Mouse (Mus musculus) forebrain, embryonic 14.5 days (tissue): ENCODE results near the gene Lcn12. TPM values are rescaled to one million over a fixed set of nuclear protein-coding genes. Genes with fewer than 3 reads are reported as not detected.
A peak's percentile ranks its signal among the peaks of the same experiment; 100 is the strongest.

Experiments used
- ATAC-seq: fragments of 200-750 bp; cut with Nextera tagmentation; 2 replicates; pipeline ENCODE4 v1.8.0; 2017; ENCODE audit warnings: mild to moderate bottlenecking, moderate library complexity
- DNase-seq: peaks from one replicate; pipeline ENCODE4 v3.0.0-alpha.2; 2015; ENCODE audit warnings: low spot score
- H3K27ac ChIP-seq: fragments of 300-500 bp; sonication (generic); 2 replicates; pipeline ENCODE4 v1.5.1; 2014; ENCODE audit warnings: low read depth, mild to moderate bottlenecking, control low read depth, low read length, moderate library complexity
- H3K27me3 ChIP-seq: fragments of 300-500 bp; sonication (generic); replicated peaks from 2 replicates; pipeline ENCODE4 v1.6.1; 2014; ENCODE audit warnings: low read length, control low read depth, mixed read lengths; ENCODE audit not compliant: control insufficient read depth, insufficient read depth
- H3K36me3 ChIP-seq: fragments of 300-500 bp; sonication (generic); 2 replicates; pipeline ENCODE4 v1.6.1; 2014; ENCODE audit warnings: low read length, control low read depth; ENCODE audit not compliant: control insufficient read depth, insufficient read depth
- H3K4me1 ChIP-seq: fragments of 300-500 bp; sonication (generic); 2 replicates; pipeline ENCODE4 v1.6.1; 2014; ENCODE audit warnings: antibody characterized with exemption, low read length, control low read depth; ENCODE audit not compliant: control insufficient read depth, insufficient read depth
- H3K4me2 ChIP-seq: fragments of 300-500 bp; sonication (generic); 2 replicates; pipeline ENCODE4 v1.6.1; 2014; ENCODE audit warnings: mild to moderate bottlenecking, control low read depth, low read length
- H3K4me3 ChIP-seq: fragments of 300-500 bp; sonication (generic); 2 replicates; pipeline ENCODE4 v1.5.1; 2014; ENCODE audit warnings: low read depth, low read length, control low read depth
- H3K9ac ChIP-seq: fragments of 300-500 bp; sonication (generic); 2 replicates; pipeline ENCODE4 v1.6.1; 2014; ENCODE audit warnings: mild to moderate bottlenecking, low read length, control low read depth, moderate library complexity
- H3K9me3 ChIP-seq: fragments of 300-500 bp; sonication (generic); replicated peaks from 2 replicates; pipeline ENCODE4 v1.6.1; 2016; ENCODE audit warnings: low read length, control low read depth, mixed read lengths; ENCODE audit not compliant: control insufficient read depth
- WGBS: fragments of 180-500 bp; shearing (Covaris S2); extraction: QIAGEN DNeasy Blood & Tissue Kit; methylation state at CpG from one replicate; pipeline ENCODE4 v1.1.7; 2014; 5-methylcytosine and 5-hydroxymethylcytosine counted together
- polyA plus RNA-seq: library from polyadenylated mRNA; unstranded; fragments of >200 nt; fragmentation: Nextera tagmentation; extraction: Ambion mirVana; gene quantifications from 2 replicates; pipeline ENCODE4 v1.2.1, GENCODE M21; 2014

Gene Lcn12
- polyA plus RNA-seq, 1 experiment from 2014 or later = not detected

DNA sequence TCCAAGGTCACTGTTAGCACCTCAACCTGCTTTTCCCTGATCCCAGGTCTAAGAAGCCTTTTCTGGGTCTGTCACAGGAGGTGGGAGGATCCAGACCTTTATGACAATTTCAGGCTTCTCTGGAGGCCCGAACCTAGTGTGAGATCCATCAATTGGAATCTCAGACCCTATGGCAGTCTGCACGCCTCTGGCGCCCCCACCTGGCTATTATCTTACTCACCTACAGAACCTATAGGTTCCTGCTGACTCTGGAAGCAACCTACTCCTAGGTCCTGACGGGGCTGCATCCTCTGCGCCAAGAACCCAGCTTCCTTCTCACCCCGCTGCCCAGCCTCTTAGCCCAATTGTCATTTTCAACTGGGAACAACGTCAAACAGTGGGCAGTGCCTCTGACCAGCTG, 10.7 kb downstream of the Lcn12 start:
- H3K9ac ChIP-seq = no peak overlapping the region
- H3K36me3 ChIP-seq = no peaks in the 10 kb centered on the region
- no peak overlapping the region for H3K4me3 ChIP-seq
- no peaks in the 10 kb centered on the region for H3K9me3 ChIP-seq
- ATAC-seq = no peak
- no peak overlapping the region for H3K4me2 ChIP-seq
- no peaks in the 10 kb centered on the region for H3K27me3 ChIP-seq
- H3K4me1 ChIP-seq = no peaks in the 10 kb centered on the region
- peak; percentile 48 for DNase-seq
- H3K27ac ChIP-seq = no peak overlapping the region
- 21% methylated on average over 7 of the region's 7 CpGs for WGBS

DNA sequence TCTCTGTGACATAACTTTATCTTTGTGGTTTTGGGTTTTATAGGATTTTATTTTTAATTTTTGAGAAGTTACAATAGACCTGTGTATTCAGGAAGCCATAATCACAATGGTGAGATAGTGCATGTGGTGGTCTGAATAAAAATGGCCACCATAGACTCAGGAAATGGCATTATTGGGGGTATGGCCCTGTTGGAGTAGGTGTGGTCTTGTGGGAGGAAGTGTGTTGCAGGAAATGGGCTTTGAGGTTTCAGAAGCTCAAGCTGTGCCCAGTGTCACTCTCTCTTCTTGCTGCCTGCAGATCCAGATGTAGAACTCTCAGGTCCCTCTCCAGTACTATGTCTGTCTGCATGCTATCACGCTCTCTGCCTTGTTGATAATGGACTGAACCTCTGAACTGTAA, 13.2 kb downstream of the Lcn12 start:
- Histone ChIP-seq H3K36me3 (no peaks in the 10 kb centered on the region), H3K27ac (no peak overlapping the region), H3K9me3 (no peaks in the 10 kb centered on the region), H3K4me2 (no peak overlapping the region), H3K9ac (no peak overlapping the region), H3K27me3 (no peaks in the 10 kb centered on the region), H3K4me1 (no peaks in the 10 kb centered on the region), H3K4me3 (no peak overlapping the region)
- DNase-seq (no peak), ATAC-seq (no peak)
- WGBS = 81% methylated on average over 1 of the region's 1 CpGs

DNA sequence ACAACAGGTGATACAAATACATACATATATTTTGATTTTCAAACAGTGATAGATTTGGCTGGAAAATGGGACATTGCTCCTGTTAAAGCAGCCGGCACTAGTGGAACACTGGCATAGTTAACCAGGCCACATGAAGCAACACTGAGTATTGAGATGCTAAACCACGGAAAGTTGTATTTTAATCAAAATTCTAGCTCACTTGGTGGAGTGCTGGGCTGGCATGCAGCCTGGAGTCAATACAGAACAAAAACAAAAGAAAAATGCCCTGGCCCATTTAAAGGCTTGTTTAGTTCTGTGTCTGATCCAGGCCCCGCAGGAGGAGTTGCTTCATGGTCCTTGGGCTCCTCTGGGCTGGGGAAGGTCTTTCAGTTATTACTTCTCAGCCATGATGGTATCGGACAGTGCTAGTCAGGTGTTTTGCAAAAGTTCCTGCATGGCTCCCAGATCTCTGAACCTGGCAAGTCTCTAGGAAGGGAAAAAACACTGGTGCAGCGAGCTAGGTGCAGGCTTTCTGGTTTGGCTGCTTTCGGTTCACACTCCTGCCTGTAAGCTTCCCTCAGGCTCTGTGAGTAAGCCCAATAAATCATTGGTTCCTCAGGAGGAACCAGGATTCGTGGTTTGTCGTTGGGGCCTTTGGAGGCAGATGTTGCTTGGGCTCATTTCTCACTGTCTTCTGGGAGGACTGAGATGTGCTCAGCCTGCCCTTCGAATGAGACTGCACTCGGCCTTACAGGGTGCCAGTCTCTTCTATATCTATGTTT, 14.0 kb downstream of the Lcn12 start:
- DNase-seq (no peak), ATAC-seq (no peak)
- H3K4me1 ChIP-seq = no peaks in the 10 kb centered on the region
- H3K27me3 ChIP-seq = no peaks in the 10 kb centered on the region
- no peaks in the 10 kb centered on the region for H3K36me3 ChIP-seq
- no peak overlapping the region for H3K27ac ChIP-seq
- H3K4me2 ChIP-seq = no peak overlapping the region
- H3K4me3 ChIP-seq = no peak overlapping the region
- H3K9me3 ChIP-seq = no peaks in the 10 kb centered on the region
- no peak overlapping the region for H3K9ac ChIP-seq
- WGBS = 76% methylated on average over 10 of the region's 10 CpGs

DNA sequence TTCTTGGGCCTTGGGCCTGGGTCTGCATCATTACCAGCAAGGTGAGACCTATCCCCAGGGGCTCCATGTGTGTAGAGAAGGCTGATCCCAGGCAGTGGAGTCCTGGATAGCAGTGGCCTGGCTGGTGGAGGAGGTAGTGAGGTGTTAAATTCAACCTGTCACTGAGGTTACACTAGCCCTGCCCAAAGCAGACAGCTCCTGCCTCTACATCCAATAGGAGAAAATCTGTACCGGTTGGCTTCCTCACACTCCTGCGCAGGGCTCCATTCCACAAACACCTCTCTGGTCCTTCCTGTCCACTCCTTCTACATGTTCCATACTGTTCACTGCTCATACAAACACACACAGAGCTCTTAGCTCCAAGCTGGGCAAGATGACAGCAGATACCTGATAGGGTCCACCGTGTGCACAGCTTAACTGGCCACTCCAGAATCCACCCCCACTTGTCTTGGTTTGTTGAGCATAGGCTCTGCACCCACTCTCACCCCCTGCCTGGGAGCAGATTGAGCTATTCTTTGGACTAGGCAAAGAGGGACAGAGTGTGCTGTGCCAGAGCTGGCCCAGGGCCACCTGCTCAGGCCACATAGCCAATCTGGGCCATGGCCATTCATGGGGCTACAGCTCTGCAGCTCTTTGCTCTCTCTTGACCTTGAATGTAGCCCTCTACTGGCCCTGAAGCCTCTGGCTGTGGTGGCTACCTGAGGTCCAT, 15.6 kb downstream of the Lcn12 start:
- H3K27ac ChIP-seq = no peak overlapping the region
- H3K4me2 ChIP-seq = no peak overlapping the region
- no peaks in the 10 kb centered on the region for H3K36me3 ChIP-seq
- no peaks in the 10 kb centered on the region for H3K9me3 ChIP-seq
- no peak overlapping the region for H3K9ac ChIP-seq
- H3K4me3 ChIP-seq = no peak overlapping the region
- ATAC-seq (no peak), DNase-seq (no peak)
- no peaks in the 10 kb centered on the region for H3K4me1 ChIP-seq
- no peaks in the 10 kb centered on the region for H3K27me3 ChIP-seq
- WGBS = 97% methylated on average over 3 of the region's 3 CpGs

DNA sequence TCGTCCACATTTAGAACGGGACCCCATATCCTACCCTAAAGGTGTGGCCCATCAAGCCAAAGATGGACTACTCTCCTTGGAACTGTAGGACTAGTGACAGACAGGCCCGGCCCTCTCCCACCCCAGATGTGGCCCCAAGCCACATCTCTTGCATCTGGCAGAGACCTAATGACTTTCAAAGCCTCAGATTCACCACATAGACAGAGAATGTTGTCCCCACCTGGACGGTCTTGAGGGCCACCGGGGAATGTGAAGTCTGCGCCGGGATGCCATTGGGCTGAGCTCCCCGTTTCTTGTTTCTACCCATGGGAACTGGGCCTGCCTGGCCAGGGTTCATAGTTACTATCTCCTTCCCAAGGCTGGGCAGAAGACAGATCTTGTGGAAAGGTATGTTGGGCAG, 16.2 kb downstream of the Lcn12 start:
- no peak overlapping the region for H3K4me3 ChIP-seq
- H3K27me3 ChIP-seq = no peaks in the 10 kb centered on the region
- H3K4me1 ChIP-seq = no peaks in the 10 kb centered on the region
- no peak overlapping the region for H3K4me2 ChIP-seq
- DNase-seq = no peak
- no peak overlapping the region for H3K27ac ChIP-seq
- H3K9me3 ChIP-seq = no peaks in the 10 kb centered on the region
- H3K9ac ChIP-seq = no peak overlapping the region
- ATAC-seq = no peak
- 89% methylated on average over 8 of the region's 8 CpGs for WGBS
- no peaks in the 10 kb centered on the region for H3K36me3 ChIP-seq

GRCm38 (mm10) chr2:25472550-25472949, 21.2 kb downstream of the Lcn12 start:
- Histone ChIP-seq H3K36me3 (no peaks in the 10 kb centered on the region), H3K27me3 (no peaks in the 10 kb centered on the region), H3K9me3 (no peaks in the 10 kb centered on the region), H3K4me1 (peaks cover 8% of the 10 kb centered on the region; the same call in 1 of the 2 replicates), H3K9ac (no peak overlapping the region), H3K4me2 (no peak overlapping the region), H3K4me3 (no peak overlapping the region), H3K27ac (no peak overlapping the region)
- WGBS = 84% methylated on average over 2 of the region's 2 CpGs
- DNase-seq = no peak
- ATAC-seq = no peak

DNA sequence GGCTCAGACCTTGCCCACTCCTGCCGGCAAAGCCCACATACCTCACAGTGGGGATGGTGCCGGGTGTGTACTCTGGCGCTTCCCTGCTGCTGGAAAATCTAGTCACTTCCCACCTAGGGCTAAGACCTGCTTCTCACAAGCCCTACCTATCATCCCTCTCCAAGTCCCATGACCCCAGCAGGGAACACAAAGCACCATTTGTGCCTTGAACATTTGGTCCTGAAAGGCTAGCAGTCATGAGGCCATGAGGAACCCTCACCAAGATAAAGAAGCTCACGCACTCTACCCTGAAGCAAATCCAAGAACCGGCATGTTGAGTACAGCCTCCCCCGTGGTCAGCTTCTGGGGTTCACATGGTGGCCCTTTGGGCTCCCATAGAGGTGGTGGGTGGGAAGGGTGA, 23.7 kb downstream of the Lcn12 start, which contains the start of gene Ptgds:
TSS of gene Ptgds (minus strand) at position 78 of the 400 bp plus-strand sequence.
- whole genome bisulfite sequencing = 68% methylated on average over 6 of the region's 6 CpGs
- DNase-seq (no peak), ATAC-seq (no peak)
- H3K9me3 ChIP-seq = no peaks in the 10 kb centered on the region
- H3K36me3 ChIP-seq = no peaks in the 10 kb centered on the region
- H3K4me2 ChIP-seq = no peak within 1 kb of the TSS
- H3K9ac ChIP-seq = no peak within 1 kb of the TSS
- peaks cover 8% of the 10 kb centered on the region; the same call in 1 of the 2 replicates for H3K4me1 ChIP-seq
- H3K27ac ChIP-seq = peak within 1 kb of the TSS; percentile 67
- no peaks in the 10 kb centered on the region for H3K27me3 ChIP-seq
- no peak within 1 kb of the TSS for H3K4me3 ChIP-seq

DNA sequence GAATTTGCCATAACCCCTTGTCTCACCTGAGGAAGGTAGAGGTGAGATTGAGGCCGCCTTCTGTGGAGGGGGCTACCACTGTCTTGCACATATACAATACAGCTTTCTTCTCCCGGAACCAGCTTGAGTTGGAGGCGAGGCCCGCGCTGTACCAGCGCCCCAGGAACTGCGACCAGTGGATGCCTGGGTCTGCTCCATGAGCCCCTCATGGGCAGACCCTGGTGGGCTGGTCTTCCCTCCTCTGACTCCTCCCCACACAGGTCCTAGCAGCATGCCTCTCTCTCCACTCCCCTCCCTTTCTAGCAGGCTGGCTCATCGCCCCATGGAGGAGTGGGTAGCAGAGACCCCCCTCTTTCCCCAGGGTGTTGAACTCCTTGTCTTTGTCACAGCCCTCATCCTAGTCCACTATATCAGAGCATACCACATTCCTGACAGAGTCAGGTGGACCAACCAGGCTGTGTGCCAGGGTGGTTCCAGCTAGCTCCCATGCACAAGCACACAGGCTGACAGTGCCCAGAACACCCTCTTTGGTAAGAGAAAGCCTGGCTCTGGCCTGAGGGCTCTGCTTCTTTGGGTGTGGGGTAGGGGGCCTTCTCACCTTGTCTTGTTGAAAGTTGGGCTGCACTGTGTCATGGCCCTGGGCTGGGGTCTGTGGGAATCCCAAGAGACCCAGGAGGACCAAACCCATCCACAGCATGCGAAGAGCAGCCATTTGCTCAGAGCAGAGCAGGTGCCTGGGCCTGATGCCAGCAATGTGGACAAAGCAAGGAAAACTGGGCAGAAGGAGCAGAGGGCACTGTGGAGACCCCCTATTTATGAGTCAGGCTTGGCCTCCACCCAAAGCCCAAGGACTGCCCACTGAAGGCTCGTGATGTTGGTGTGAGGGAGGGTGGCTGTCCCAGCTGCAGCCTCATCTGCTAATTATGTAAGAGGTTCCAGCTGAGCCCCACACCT, 24.5 kb downstream of the Lcn12 start:
- Histone ChIP-seq H3K9ac (no peak overlapping the region), H3K4me2 (no peak overlapping the region)

More for the DNA sequence above, 24.5 kb downstream of the Lcn12 start:
- peak; percentile 71 for ATAC-seq
- no peak overlapping the region for H3K4me3 ChIP-seq
- H3K27ac ChIP-seq = peak overlapping the region; percentile 67
- H3K27me3 ChIP-seq = no peaks in the 10 kb centered on the region
- peaks cover 8% of the 10 kb centered on the region; the same call in 1 of the 2 replicates for H3K4me1 ChIP-seq
- no peaks in the 10 kb centered on the region for H3K36me3 ChIP-seq
- H3K9me3 ChIP-seq = no peaks in the 10 kb centered on the region
- 67% methylated on average over 10 of the region's 10 CpGs for WGBS
- peak; percentile 79 for DNase-seq
